Mouse (Mus musculus) embryonic fibroblast, embryonic 13.5 days (primary cell): ENCODE measurements around the gene Vsx1. TPM values are rescaled to one million over a fixed set of nuclear protein-coding genes. Genes with fewer than 3 reads are reported as not detected.

ENCODE experiments used
- H3K27ac ChIP-seq: 2 replicates; pipeline ENCODE4 v1.5.1; 2012; ENCODE audit warnings: low read length, control low read depth, inconsistent platforms; ENCODE audit not compliant: insufficient read depth
- H3K4me1 ChIP-seq: 2 replicates; pipeline ENCODE4 v1.6.1; 2011; ENCODE audit warnings: low read length; ENCODE audit not compliant: control insufficient read depth, insufficient read depth
- H3K4me3 ChIP-seq: 2 replicates; pipeline ENCODE4 v1.5.1; 2011; ENCODE audit warnings: mild to moderate bottlenecking, control low read depth, low read length; ENCODE audit not compliant: insufficient read depth
- CTCF ChIP-seq: IDR thresholded peaks from 2 replicates; pipeline ENCODE4 v1.5.1; 2011; ENCODE audit warnings: mild to moderate bottlenecking, control low read depth, low read length, moderate library complexity, borderline replicate concordance; ENCODE audit not compliant: insufficient read depth
- POLR2A ChIP-seq: IDR thresholded peaks from 2 replicates; pipeline ENCODE4 v1.6.1; 2011; ENCODE audit warnings: low read depth, mild to moderate bottlenecking, control low read depth, low read length, moderate library complexity
- polyA plus RNA-seq: library from polyadenylated mRNA; stranded (reverse); fragments of >200 nt; gene quantifications from 2 replicates; pipeline ENCODE4 v1.2.4, GENCODE M21; 2011; ENCODE audit warnings: low read depth; ENCODE audit not compliant: missing spikeins, insufficient read length

The Vsx1 gene
- polyA plus RNA-seq, 1 experiment = not detected

GRCm38 (mm10) chr2:150660668-150661451 lies 28.3 kb downstream of the Vsx1 start:
- Histone ChIP-seq H3K4me1 (no peaks in the 10 kb centered on the region), H3K4me3 (no peak overlapping the region), H3K27ac (no peak overlapping the region)
- no peak for TF ChIP-seq POLR2A
- TF ChIP-seq CTCF = no peak

- no peak overlapping the region for H3K4me3 ChIP-seq
- TF ChIP-seq POLR2A = no peak
Measured at GRCm38 (mm10) chr2:150660049-150660448, 29.1 kb downstream of the Vsx1 start.

GRCm38 (mm10) chr2:150656975-150657768 lies 32.0 kb downstream of the Vsx1 start:
- H3K4me3 ChIP-seq = no peak overlapping the region
- TF ChIP-seq POLR2A (no peak), CTCF (no peak)

More at GRCm38 (mm10) chr2:150660049-150660448, 29.1 kb downstream of the Vsx1 start:
- Histone ChIP-seq H3K27ac (no peak overlapping the region), H3K4me1 (no peaks in the 10 kb centered on the region)

GRCm38 (mm10) chr2:150656112-150656511 lies 33.0 kb downstream of the Vsx1 start:
- H3K4me3 ChIP-seq = no peak overlapping the region
- H3K4me1 ChIP-seq = no peaks in the 10 kb centered on the region
- H3K27ac ChIP-seq = no peak overlapping the region
- no peak for TF ChIP-seq POLR2A
- no peak for TF ChIP-seq CTCF

More at GRCm38 (mm10) chr2:150656975-150657768, 32.0 kb downstream of the Vsx1 start:
- Histone ChIP-seq H3K27ac (no peak overlapping the region), H3K4me1 (no peaks in the 10 kb centered on the region)

- no peak overlapping the region for H3K4me3 ChIP-seq
- TF ChIP-seq POLR2A (no peak), CTCF (no peak)
- H3K27ac ChIP-seq = no peak overlapping the region
- H3K4me1 ChIP-seq = no peaks in the 10 kb centered on the region
Measured at GRCm38 (mm10) chr2:150655290-150655689, 33.9 kb downstream of the Vsx1 start.

- no peaks in the 10 kb centered on the region for H3K4me1 ChIP-seq
- H3K27ac ChIP-seq = no peak overlapping the region
- H3K4me3 ChIP-seq = no peak overlapping the region
- TF ChIP-seq CTCF = no peak
- TF ChIP-seq POLR2A = no peak
Measured at GRCm38 (mm10) chr2:150654814-150655213, 34.3 kb downstream of the Vsx1 start.

- TF ChIP-seq POLR2A = no peak
- no peak for TF ChIP-seq CTCF
- no peak overlapping the region for H3K27ac ChIP-seq
Measured at GRCm38 (mm10) chr2:150651366-150651765, 37.8 kb downstream of the Vsx1 start.

GRCm38 (mm10) chr2:150650511-150651074 lies 38.6 kb downstream of the Vsx1 start:
- no peak overlapping the region for H3K27ac ChIP-seq
- H3K4me1 ChIP-seq = no peaks in the 10 kb centered on the region
- TF ChIP-seq POLR2A (no peak), CTCF (no peak)
- no peak overlapping the region for H3K4me3 ChIP-seq

More at GRCm38 (mm10) chr2:150651366-150651765, 37.8 kb downstream of the Vsx1 start:
- Histone ChIP-seq H3K4me3 (no peak overlapping the region), H3K4me1 (no peaks in the 10 kb centered on the region)

- no peaks in the 10 kb centered on the region for H3K4me1 ChIP-seq
- no peak overlapping the region for H3K4me3 ChIP-seq
- TF ChIP-seq CTCF (no peak), POLR2A (no peak)
- no peak overlapping the region for H3K27ac ChIP-seq
Measured at GRCm38 (mm10) chr2:150648300-150648895, 40.8 kb downstream of the Vsx1 start.
